Mouse (Mus musculus): ENCODE measurements around the gene Prkg1.

- TF ChIP-seq CTCF (IDR thresholded peaks at IDR 0.05; ENCODE audit: low read depth, low read length) (no peak), GATA1 (IDR thresholded peaks at IDR 0.05; ENCODE audit: borderline replicate concordance, low read length) (no peak)
Measured at GRCm38 (mm10) chr19:30623620-30624019, 1141.2 kb downstream of the Prkg1 start.
